Mouse (Mus musculus) kidney, postnatal 4 days (tissue): ENCODE measurements around the gene Ttn.

Source experiments
- DNase-seq, 2 experiments: peaks; one replicate each; pipeline ENCODE4 v3.0.0; 2021; ENCODE audit warnings: mixed read lengths in 2 of 2

The Ttn gene

DNA sequence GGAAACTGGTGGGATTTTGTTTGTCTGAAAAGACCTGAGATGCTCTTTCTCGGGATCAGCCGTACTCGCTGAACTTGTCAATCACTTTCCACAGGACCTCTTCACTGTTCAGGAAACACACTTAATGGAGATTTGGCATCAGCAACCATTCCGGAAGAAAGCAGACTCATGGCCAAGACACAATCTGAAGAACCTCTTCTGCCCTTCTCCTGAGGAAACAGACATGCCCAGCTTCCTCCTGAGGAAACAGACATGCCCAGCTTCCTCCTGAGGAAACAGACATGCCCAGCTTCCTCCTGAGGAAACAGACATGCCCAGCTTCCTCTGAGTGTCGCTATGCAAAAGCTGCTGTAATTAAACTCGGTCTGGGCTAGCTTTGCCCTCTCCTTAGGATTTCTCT is 287.1 kb downstream of the Ttn start:
- DNase-seq, result no peak

GRCm38 (mm10) chr2:76693765-76694164 is 288.6 kb downstream of the Ttn start:
- no peak for DNase-seq

DNA sequence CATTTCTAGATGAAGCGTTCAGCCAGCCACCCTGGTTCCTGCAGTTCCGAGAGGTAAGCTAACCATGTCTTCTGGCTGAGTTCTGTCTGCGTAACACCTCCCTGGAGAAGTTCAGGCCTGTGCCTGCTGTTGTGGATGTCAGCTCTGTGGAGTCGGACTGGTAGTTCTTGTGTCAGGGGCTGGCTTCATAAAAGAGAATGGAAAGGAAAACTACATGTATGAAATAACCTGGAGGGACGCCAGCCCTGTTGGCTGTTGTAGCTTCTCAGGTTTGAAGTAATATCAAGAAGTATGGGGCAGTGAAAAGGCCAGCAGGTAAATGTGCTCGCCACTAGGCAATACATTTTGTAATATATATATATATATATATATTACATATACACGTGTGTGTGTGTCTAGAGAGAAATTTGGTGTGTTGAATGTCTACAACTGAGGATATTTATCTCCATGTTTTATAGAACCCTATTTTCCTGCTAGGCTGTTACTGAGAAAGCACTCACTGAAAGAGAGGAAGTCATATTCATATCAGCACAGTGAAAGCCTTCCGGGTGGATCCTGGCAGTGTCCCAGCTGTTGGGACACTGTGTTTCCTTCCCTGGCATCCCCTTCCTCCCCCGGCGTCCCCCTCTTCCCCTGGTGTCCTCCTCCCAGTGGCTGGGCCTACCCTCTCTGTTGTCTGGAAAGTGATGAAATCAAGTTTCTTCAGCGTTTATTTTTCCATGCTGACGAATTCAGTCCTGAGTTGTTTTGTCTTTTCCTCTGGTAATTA is 291.7 kb downstream of the Ttn start:
- DNase-seq, result peak; percentile 66 to 75

DNA sequence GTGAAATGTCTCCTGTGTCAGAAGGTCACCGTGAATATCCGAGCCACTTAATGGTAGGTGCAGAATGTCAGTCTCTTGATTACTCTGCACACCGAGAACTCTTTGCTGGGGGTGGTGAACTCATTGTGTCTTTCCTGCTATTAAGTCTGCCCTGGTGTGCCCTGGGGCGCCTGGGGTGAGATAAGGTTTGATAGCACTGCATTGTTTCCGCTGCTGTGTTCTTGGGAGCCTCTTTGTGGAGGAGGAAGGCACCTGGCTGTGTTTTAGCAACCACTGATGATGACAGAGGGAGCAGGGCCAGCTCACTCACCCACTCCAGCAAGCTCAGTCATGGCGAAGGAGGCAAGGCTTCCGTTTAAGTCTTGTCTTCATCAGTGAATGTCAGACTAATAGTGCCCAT is 294.2 kb downstream of the Ttn start:
- DNase-seq, result no peak

- DNase-seq, result no peak
Observed at GRCm38 (mm10) chr2:76687608-76688007, 294.7 kb downstream of the Ttn start.

GRCm38 (mm10) chr2:76686986-76687385 is 295.4 kb downstream of the Ttn start:
- no peak for DNase-seq

- no peak for DNase-seq
Observed at GRCm38 (mm10) chr2:76682301-76682700, 300.0 kb downstream of the Ttn start.

- no peak for DNase-seq
Observed at GRCm38 (mm10) chr2:76676401-76677226, 305.7 kb downstream of the Ttn start.

GRCm38 (mm10) chr2:76675949-76676348 is 306.4 kb downstream of the Ttn start:
- no peak for DNase-seq

DNA sequence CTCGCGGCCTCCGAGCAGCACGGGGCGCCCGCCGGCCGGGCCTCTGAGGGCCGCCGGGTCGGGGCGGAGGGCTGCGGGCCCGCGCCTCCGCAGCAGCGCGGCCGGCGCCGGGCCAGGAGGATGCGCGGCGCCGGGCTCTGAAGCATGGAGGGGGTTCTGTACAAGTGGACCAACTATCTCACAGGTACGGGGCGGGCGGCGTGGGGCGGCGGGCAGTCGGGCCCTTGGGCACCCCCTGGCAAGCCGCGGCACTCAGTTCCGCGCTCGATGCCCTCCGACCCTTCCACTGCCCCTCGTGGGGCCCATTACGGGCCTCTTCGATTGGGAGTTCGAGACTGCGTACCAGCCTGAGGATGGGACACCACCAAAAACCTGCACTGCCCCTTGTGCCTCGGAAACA is 306.9 kb downstream of the Ttn start:
- DNase-seq, result peak in 1 of 2 experiments; percentile 36

- DNase-seq, result peak; percentile 85 to 91
Observed at GRCm38 (mm10) chr2:76674725-76675427, 307.5 kb downstream of the Ttn start, which contains the start of gene Plekha3. Plekha3 (plus strand) TSS chr2:76675281.

- DNase-seq, result peak; percentile 54 to 70
Observed at GRCm38 (mm10) chr2:76673472-76674081, 308.8 kb downstream of the Ttn start.

GRCm38 (mm10) chr2:76672966-76673392 is 309.4 kb downstream of the Ttn start, which contains the start of gene Fkbp7:
Fkbp7 (minus strand) TSS chr2:76673116.
- DNase-seq, result peak; percentile 94 to 96

DNA sequence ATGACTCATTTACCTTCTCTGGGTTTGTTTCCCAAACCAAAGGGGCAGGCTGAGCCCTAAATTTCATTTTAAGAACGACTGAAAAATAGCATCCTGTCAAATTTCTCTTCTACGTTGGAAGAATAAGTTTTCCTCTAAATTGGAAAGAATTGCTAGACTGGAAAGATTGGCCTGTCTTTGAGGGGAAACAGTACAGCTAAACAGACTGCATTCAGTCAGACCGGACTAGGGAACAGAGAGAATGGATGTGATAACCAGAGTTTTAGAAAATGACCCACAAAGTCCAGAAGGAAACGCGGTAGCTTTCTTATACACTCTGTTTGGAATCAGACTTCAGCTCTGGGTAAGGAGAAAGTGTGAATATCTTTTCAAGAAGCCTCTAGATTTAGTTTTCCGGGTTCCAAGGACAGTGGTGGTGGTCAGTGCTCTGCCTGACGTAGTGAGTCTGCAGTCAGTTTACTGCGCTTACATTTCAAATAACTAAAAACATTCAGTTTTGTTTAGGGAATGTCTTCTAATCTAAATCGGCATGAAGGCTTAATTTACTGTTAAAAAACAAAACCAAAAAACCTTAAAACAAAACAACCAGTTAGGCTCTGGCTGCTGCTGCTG is 310.1 kb downstream of the Ttn start:
- no peak for DNase-seq

- no peak for DNase-seq
Observed at GRCm38 (mm10) chr2:76671641-76672040, 310.7 kb downstream of the Ttn start.

GRCm38 (mm10) chr2:76667200-76667599 is 315.1 kb downstream of the Ttn start:
- DNase-seq, result no peak

DNA sequence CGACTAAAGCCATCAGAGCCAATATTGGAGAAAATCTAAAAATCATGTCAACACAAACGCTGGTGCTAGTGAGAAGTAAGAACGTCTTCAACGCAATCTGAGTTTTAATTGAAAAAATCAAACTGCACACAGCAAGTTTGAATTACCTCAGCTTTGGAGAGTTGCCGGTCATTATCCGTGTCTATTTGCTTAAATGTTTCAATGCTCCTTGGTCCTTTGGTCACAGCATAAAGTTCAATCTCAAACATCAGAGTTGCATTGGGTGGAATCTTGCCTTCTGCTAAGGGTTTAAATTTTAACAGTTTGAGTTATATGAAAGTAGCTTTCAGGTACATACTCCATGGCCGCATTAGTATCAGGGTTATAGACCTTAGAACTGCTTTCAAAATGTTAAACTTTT is 316.8 kb downstream of the Ttn start:
- no peak for DNase-seq

- DNase-seq, result no peak
Observed at GRCm38 (mm10) chr2:76659419-76659818, 322.9 kb downstream of the Ttn start.

DNA sequence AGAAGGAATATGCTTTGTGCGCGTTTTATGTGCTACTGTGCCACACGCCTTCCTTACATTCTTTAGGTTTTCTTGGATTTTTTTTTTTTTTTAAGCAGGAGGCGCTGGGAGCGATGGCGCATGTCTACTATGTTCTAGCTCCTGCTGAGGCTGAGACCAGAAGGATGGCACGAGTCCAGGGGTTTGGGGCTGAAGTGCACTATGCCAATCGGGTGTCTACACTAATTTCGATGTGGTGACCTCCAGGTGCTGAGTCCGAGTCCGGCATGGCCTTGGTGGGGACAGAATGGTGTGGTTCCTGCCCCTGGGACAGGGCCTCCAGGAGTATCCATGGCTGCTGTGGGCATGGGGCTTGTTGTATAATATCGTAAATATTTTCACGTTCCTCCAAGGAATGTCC is 323.8 kb downstream of the Ttn start:
- DNase-seq, result no peak

- peak in 1 of 2 experiments; percentile 36 for DNase-seq
Observed at GRCm38 (mm10) chr2:76655982-76656381, 326.4 kb downstream of the Ttn start.

DNA sequence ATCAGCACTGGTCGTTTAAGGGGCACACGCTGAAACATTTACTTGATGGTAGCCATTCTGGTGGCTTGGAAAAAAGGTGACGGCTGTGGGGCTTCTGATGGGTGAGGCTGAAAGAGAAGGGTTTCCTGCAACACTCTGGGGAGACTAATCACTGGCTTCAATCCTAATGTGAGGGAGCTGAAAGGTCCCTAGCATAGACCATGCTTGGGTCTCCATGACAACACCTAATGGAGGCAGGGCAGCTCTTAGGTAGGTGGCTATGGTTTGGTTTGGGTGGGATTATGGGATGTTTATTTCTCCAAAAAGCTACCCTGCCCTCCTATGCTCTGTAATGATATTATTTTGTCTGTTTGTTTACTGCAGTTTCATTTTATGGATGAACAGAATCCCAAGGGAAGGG is 326.9 kb downstream of the Ttn start:
- no peak for DNase-seq

DNA sequence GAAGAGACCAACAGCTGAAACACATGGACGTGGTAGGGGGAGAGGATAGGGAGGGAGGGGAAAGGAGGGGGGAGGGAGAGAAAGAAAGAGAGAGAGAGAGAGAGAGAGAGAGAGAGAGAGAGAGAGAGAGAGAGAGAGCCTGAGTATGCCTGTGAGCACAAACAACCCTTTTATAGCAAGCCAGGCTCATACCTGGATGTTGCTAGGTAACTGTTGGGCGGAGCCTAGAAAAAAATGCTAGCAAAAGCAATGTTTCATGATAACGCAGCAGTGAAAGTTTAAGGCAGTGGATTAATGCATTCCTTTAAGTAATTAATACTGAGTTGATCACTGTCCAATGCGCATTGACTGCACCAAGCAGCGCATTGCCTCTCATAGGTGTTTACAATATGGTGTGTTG is 327.7 kb downstream of the Ttn start:
- DNase-seq, result no peak
